Mouse (Mus musculus): ENCODE results near the gene Syn2. TPM values are rescaled to one million over a fixed set of nuclear protein-coding genes. Genes with fewer than 3 reads are reported as not detected.

The Syn2 gene
- total RNA-seq (2021) = 1 to 10 TPM; 4.4 to 5.5 TPM
- long read RNA-seq, experiment 1, partial matches to known transcripts = 0 of 1 reads
- long read RNA-seq, experiment 1, other reads (novel, unspliced or antisense) = 0 of 1 reads
- long read RNA-seq, experiment 2, partial matches to known transcripts = 0 of 7 reads
- long read RNA-seq, experiment 2, other reads (novel, unspliced or antisense) = 1 of 7 reads

GRCm38 (mm10) chr6:115134501-115135331 lies at the start of gene Syn2:
Syn2 (plus strand) TSS chr6:115134902.
- peak; percentile 74 for DNase-seq

- DNase-seq = no peak
Measured at GRCm38 (mm10) chr6:115085274-115085841, 49.3 kb upstream of the Syn2 start.

GRCm38 (mm10) chr6:115088314-115089106 lies 46.2 kb upstream of the Syn2 start:
- no peak for DNase-seq

GRCm38 (mm10) chr6:115091737-115092136 lies 43.0 kb upstream of the Syn2 start:
- DNase-seq = no peak

- no peak for DNase-seq
Measured at GRCm38 (mm10) chr6:115102542-115102941, 32.2 kb upstream of the Syn2 start.

- no peak for DNase-seq
Measured at GRCm38 (mm10) chr6:115111426-115111825, 23.3 kb upstream of the Syn2 start.

GRCm38 (mm10) chr6:115122181-115122580 lies 12.5 kb upstream of the Syn2 start:
- DNase-seq = no peak

GRCm38 (mm10) chr6:115123262-115124201 lies 11.2 kb upstream of the Syn2 start:
- DNase-seq = peak; percentile 22 to 30

- peak; percentile 65 to 71 for DNase-seq
Measured at GRCm38 (mm10) chr6:115124675-115125357, 9.9 kb upstream of the Syn2 start.

- DNase-seq = no peak
Measured at GRCm38 (mm10) chr6:115125358-115125720, 9.4 kb upstream of the Syn2 start.

GRCm38 (mm10) chr6:115126232-115126785 lies 8.4 kb upstream of the Syn2 start:
- no peak for DNase-seq

- DNase-seq = no peak
Measured at GRCm38 (mm10) chr6:115126851-115127250, 7.9 kb upstream of the Syn2 start.

- no peak for DNase-seq
Measured at GRCm38 (mm10) chr6:115127255-115127824, 7.4 kb upstream of the Syn2 start.

- DNase-seq = no peak
Measured at GRCm38 (mm10) chr6:115135332-115135649, 589 bp downstream of the Syn2 start.

GRCm38 (mm10) chr6:115136156-115136555 lies 1.5 kb downstream of the Syn2 start:
- no peak for DNase-seq

- DNase-seq = no peak
Measured at GRCm38 (mm10) chr6:115141446-115141845, 6.7 kb downstream of the Syn2 start.

GRCm38 (mm10) chr6:115161175-115161574 lies 26.5 kb downstream of the Syn2 start:
- no peak for DNase-seq

GRCm38 (mm10) chr6:115165863-115166470 lies 31.3 kb downstream of the Syn2 start:
- DNase-seq = no peak

- DNase-seq = peak; percentile 7 to 10
Measured at GRCm38 (mm10) chr6:115168921-115169320, 34.2 kb downstream of the Syn2 start.

GRCm38 (mm10) chr6:115169518-115169917 lies 34.8 kb downstream of the Syn2 start:
- no peak for DNase-seq

All from heart, adult 18-20 months (tissue).